9 mouse cellular contexts compared by ENCODE assay signal in genomic region chr11:72959924-72960679, GRCm38 (mm10). TPM values are rescaled to one million over a fixed set of nuclear protein-coding genes. Genes with fewer than 3 reads are reported as not detected.
DNase-seq lines count a peak whose midpoint lies in the region; ATAC-seq and TF ChIP-seq lines count a peak whose summit lies in the region.
"Had no signal": no experiment of that assay in that cellular context is flagged by ENCODE, and none has a peak within 500 bp of the region (broad histone marks: within the 10 kb centered on the region; RNA-seq: fewer than 3 reads in every experiment).

No protein-coding gene starts in this region.

- WGBS in heart, adult 2 months, result 48% methylated on average over 15 of the region's 15 CpGs
- 39% methylated on average over 15 of the region's 15 CpGs for WGBS in lung, adult 2 months
- WGBS in heart, postnatal 0 days, result 22% methylated on average over 15 of the region's 15 CpGs

- no peak for TF ChIP-seq POLR2A in heart, adult 2 months (IDR thresholded peaks at IDR 0.05; ENCODE audit: insufficient read depth, low read depth, low read length)
- no peak for TF ChIP-seq POLR2A in lung, adult 2 months (IDR thresholded peaks at IDR 0.05; ENCODE audit: borderline replicate concordance, extremely low read depth, low read depth, low read length)

- ATAC-seq in heart, postnatal 0 days (ENCODE audit: insufficient read depth, low read depth), result no peak

- peaks cover 6% of the 10 kb centered on the region for H3K4me1 ChIP-seq in heart, adult 2 months (ENCODE audit: control insufficient read depth, insufficient read depth, low read length)
- H3K4me1 ChIP-seq in lung, adult 2 months (ENCODE audit: control insufficient read depth, insufficient read depth, low read length), result peaks cover 29% of the 10 kb centered on the region
- H3K4me1 ChIP-seq in heart, postnatal 0 days (ENCODE audit: control insufficient read depth, insufficient read depth), result peaks cover 2% of the 10 kb centered on the region; the same call in 1 of the 2 replicates

- no peak overlapping the region for H3K4me3 ChIP-seq in heart, adult 2 months
- H3K4me3 ChIP-seq in lung, adult 2 months (replicated peaks; ENCODE audit: extremely low read depth, low read depth, low read length), result no peak overlapping the region
- H3K4me3 ChIP-seq in heart, postnatal 0 days (ENCODE audit: low read depth, low read length), result no peak overlapping the region

- H3K4me2 ChIP-seq in heart, postnatal 0 days (ENCODE audit: low read depth, low read length), result peak overlapping the region; percentile 57; the same call in 1 of the 2 replicates

- DNase-seq in heart, adult 2 months, result no peak
- DNase-seq in heart, postnatal 4 days, result no peak
- DNase-seq in lung, adult 2 months, result no peak
- DNase-seq in lung, postnatal 10 days, result no peak
- DNase-seq in heart, postnatal 0 days (ENCODE audit: low spot score), result no peak
- peak; percentile 13 for DNase-seq in naive thymus-derived CD4-positive, alpha-beta T cell, adult 2 months (ENCODE audit: low read depth)
- no peak for DNase-seq in Muller cell, postnatal 12 days (ENCODE audit: inconsistent ontology term)
- DNase-seq in embryo, embryonic 10 days (ENCODE audit: low spot score), result no peak

- H3K9ac ChIP-seq in heart, adult 2 months (ENCODE audit: low read depth, low read length), result no peak overlapping the region
- H3K9ac ChIP-seq in heart, postnatal 0 days (replicated peaks; ENCODE audit: low read depth, low read length), result no peak overlapping the region

- no peaks in the 10 kb centered on the region for H3K36me3 ChIP-seq in heart, adult 2 months (ENCODE audit: control insufficient read depth, insufficient read depth, low read length)
- H3K36me3 ChIP-seq in heart, postnatal 0 days (replicated peaks; ENCODE audit: control insufficient read depth, insufficient read depth, low read length), result no peaks in the 10 kb centered on the region
- H3K36me3 ChIP-seq: midbrain, embryonic 13.5 days had no signal

- TF ChIP-seq EP300 in heart, adult 2 months (IDR thresholded peaks at IDR 0.05; ENCODE audit: insufficient read depth, low read depth, low read length), result no peak
- TF ChIP-seq EP300 in heart, postnatal 0 days (IDR thresholded peaks at IDR 0.05; ENCODE audit: low read depth), result no peak

- H3K79me2 ChIP-seq in heart, adult 2 months (replicated peaks; ENCODE audit: control insufficient read depth, insufficient read depth, low read length), result no peaks in the 10 kb centered on the region

- intact Hi-C loops in heart, adult 2 months (cut with DNase I), result loop anchor here (2.0 kb wide), 1 partner anchor 19 kb away; no protein-coding TSS in a partner anchor

- H3K27ac ChIP-seq in heart, adult 2 months, result no peak overlapping the region
- H3K27ac ChIP-seq in heart, postnatal 0 days (ENCODE audit: low read depth), result no peak overlapping the region
- H3K27ac ChIP-seq: midbrain, embryonic 13.5 days had no signal

- H3K9me3 ChIP-seq in heart, postnatal 0 days (replicated peaks; ENCODE audit: control insufficient read depth, low read length), result no peaks in the 10 kb centered on the region
- H3K9me3 ChIP-seq: midbrain, embryonic 13.5 days had no signal

- no peaks in the 10 kb centered on the region for H3K27me3 ChIP-seq in heart, adult 2 months (ENCODE audit: control insufficient read depth, insufficient read depth, low read length)
- H3K27me3 ChIP-seq in heart, postnatal 0 days (ENCODE audit: control insufficient read depth, insufficient read depth, low read length), result peaks cover 26% of the 10 kb centered on the region

- peak; percentile 54 for TF ChIP-seq CTCF in heart, adult 2 months (IDR thresholded peaks at IDR 0.05)
- peak; percentile 38; the same call in 1 of the 2 replicates for TF ChIP-seq CTCF in lung, adult 2 months (IDR thresholded peaks at IDR 0.05; ENCODE audit: insufficient read depth, low read length)
- TF ChIP-seq CTCF in heart, postnatal 0 days (IDR thresholded peaks at IDR 0.05; ENCODE audit: low read depth), result peak; percentile 18; the same call in 1 of the 2 replicates

RNA-seq across cellular contexts. Expression of gene Atp2a3, which starts 0.9 kb away (rescaled TPM):
- 10 to 100 TPM; 10.9 to 14.5 TPM for total RNA-seq in heart, adult 2 months (2021)
- polyA plus RNA-seq in heart, adult 2 months (2012; rRNA removed), result 15.9 and 17.3 TPM in 2 replicates
- total RNA-seq in heart, postnatal 4 days (2021), result 10 to 100 TPM in 1 of 2 experiments, 1 to 10 TPM in 1; 8.3 to 12.0 TPM
- polyA plus RNA-seq in lung, adult 2 months (2012; rRNA removed), result 253 and 256 TPM in 2 replicates
- 3.8 and 9.7 TPM in 2 replicates for total RNA-seq in heart, postnatal 0 days (2014; rRNA removed; ENCODE audit: low replicate concordance)
- polyA plus RNA-seq in heart, postnatal 0 days (2015; fragmentation: Nextera tagmentation; extraction: Ambion mirVana), result 2.6 and 3.1 TPM in 2 replicates

RNA-seq across cellular contexts. Expression of gene P2rx1, which starts 38.8 kb away (rescaled TPM):
- total RNA-seq in heart, adult 2 months (2021), result under 1 TPM; 0.21 to 0.86 TPM
- polyA plus RNA-seq in heart, adult 2 months (2012; rRNA removed), result 0.76 and 0.91 TPM in 2 replicates
- total RNA-seq in heart, postnatal 4 days (2021), result under 1 TPM; 0.71 to 0.77 TPM
- polyA plus RNA-seq in lung, adult 2 months (2012; rRNA removed), result 3.2 and 4.4 TPM in 2 replicates
- 1.4 and 24.8 TPM in 2 replicates for total RNA-seq in heart, postnatal 0 days (2014; rRNA removed; ENCODE audit: low replicate concordance)
- polyA plus RNA-seq in heart, postnatal 0 days (2015; fragmentation: Nextera tagmentation; extraction: Ambion mirVana), result 0.71 and 1.0 TPM in 2 replicates

RNA-seq across cellular contexts. Expression of gene Camkk1, which starts 58.7 kb away (rescaled TPM):
- total RNA-seq in heart, adult 2 months (2021), result 1 to 10 TPM in 1 of 2 experiments, under 1 TPM in 1; 0.63 to 1.2 TPM
- 1.7 and 1.8 TPM in 2 replicates for polyA plus RNA-seq in heart, adult 2 months (2012; rRNA removed)
- total RNA-seq in heart, postnatal 4 days (2021), result under 1 TPM; 0.81 to 0.97 TPM
- polyA plus RNA-seq in lung, adult 2 months (2012; rRNA removed), result 8.7 and 9.3 TPM in 2 replicates
- total RNA-seq in heart, postnatal 0 days (2014; rRNA removed; ENCODE audit: low replicate concordance), result 0.62 and 4.9 TPM in 2 replicates
- polyA plus RNA-seq in heart, postnatal 0 days (2015; fragmentation: Nextera tagmentation; extraction: Ambion mirVana), result 0.68 and 1.1 TPM in 2 replicates
